Mouse (Mus musculus) inflammation-experienced regulatory T-cells, adult 6 months (primary cell): ENCODE data around the gene Yipf2. TPM values are rescaled to one million over a fixed set of nuclear protein-coding genes. Genes with fewer than 3 reads are reported as not detected.
"Not testable (repeated sequence)": the region's sequence is repeated elsewhere in the genome, so short reads cannot be mapped to it uniquely, and the experiment has no call there.

Experiments used
- ATAC-seq: one replicate; pipeline ENCODE4 v1.8.0; 2017
- polyA plus RNA-seq, 3 experiments: library from polyadenylated mRNA; unstranded; fragments of 100-300 nt; shearing (Covaris generic); gene quantifications; one replicate each; pipeline ENCODE4 v1.2.1; 2017

Yipf2 gene
- polyA plus RNA-seq, 3 experiments from 2014 or later: 12.4 to 26.5 (median 18.1) TPM

DNA sequence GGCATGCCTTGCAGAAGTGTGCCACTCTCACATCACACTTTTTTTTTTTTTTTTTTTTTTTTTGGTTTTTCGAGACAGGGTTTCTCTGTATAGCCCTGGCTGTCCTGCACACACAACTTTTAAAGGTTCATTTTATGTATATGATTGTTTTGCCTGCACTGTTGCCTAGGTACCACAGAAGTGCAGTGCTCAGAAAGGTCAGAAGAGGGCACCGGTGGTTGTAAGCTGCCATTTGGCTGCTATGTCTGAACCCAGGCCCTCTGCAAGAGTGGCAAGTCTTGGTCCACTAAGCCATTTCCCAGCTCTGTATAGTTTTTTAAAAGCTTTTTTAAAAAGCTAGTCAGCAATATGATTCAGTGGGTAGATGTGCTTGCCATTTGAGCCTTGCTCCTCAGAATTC is 5.6 kb upstream of the Yipf2 start:
- peak; percentile 52 for ATAC-seq

DNA sequence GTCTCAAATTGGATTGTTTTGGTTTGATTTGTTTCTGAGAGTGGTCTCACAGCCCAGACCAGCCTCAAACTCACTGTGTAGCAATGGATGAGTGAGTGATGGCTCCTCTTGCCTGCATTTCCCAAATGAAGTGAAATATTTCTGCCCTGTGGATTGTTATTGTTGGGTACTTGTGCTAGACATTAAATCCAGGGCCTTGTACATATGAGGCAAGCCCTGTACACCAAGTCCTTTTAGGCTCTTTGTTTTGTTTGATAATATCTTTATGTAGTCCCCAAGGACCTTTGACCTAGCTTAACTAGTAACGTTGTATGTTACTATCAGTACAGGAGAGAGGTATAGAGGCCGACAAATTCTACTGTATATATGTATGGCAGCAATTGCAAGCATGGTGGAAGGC is 2.2 kb upstream of the Yipf2 start:
- ATAC-seq: no peak

DNA sequence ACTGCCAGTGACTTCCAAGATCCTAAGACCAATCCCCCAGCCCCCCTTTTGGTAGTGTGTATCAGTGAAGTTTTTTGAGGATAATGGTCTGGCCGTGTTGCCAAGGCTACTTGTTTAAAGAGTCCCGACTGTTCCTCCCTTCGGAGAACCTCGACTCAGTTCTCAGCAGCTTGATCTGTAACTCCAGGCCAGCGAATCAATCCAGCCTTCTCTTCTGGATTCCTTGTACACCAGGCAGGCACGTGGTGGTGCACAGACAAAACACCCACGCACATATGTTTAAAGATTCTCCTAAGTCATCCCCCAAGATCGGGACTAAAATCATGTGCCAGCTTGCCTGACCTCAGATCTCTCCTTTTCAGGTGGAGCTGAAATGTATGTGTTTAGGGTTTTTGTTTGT is 1.7 kb upstream of the Yipf2 start:
- not testable (repeated sequence) for ATAC-seq

DNA sequence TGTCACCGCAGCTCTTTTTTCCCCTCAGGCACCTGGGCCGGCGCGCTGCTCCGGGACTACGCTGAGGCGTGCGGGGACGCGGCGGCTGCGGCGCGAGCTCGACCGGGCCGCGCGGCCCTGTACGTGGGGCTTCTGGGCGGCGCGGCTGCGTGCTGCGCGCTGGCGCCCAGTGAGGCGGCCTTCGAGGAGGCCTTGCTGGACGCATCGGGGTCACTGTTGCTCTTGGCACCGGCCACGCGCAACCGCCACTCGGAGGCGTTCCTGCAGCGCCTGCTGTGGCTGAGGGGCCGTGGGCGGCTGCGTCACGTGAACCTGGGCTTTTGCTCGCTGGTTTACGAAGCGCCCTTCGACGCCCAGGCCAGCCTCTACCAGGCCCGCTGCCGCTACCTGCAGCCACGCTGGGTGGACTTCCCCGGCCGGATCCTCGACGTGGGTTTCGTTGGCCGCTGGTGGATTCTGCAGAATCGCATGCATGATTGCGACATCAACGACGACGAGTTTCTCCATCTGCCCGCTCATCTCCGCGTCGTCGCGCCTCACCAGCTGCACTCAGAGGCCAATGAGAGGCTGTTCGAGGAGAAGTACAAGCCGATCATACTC is 594 bp upstream of the Yipf2 start:
- ATAC-seq: peak; percentile 37

DNA sequence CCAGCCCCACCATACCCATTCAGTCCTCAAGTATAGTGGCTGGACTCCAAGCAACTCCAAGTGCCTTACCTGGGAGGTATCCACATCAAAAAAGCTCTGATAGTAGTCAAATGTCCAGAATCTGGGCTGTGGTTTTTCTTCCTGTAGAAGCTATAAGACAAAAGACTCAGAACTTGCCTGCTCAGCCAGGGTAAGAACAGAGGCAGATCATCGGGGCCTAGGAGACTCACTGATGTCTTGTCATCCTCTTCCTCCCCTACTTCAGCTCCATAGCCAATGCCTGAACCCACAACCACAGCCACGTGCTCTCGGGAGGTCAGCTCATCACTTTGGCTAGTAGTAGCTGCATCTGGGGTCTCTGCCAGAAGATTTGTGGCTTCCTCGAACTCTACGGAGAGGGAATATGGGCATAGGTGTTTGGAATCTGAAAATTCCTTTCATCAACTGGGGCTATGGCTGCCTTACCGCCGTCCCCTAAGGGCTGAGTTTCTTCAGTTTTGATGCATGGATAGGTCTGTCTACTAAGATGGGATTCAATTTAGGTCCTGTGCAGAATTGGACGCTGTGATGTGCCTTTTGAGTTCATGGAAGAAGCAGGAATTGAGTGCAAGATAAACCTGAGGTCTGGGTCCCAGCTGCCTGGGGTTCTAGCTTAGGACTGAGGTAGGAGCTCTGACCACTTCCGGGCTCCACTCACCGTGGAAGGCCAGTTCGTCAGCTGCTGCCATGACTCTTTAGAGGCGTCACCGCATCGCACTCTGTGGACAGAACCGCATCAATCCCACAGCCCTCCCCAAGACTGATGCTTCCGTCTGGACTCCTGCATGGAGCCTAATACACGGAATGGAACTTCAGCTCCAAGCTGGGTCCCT is 561 bp downstream of the Yipf2 start:
- peak; percentile 22 for ATAC-seq

DNA sequence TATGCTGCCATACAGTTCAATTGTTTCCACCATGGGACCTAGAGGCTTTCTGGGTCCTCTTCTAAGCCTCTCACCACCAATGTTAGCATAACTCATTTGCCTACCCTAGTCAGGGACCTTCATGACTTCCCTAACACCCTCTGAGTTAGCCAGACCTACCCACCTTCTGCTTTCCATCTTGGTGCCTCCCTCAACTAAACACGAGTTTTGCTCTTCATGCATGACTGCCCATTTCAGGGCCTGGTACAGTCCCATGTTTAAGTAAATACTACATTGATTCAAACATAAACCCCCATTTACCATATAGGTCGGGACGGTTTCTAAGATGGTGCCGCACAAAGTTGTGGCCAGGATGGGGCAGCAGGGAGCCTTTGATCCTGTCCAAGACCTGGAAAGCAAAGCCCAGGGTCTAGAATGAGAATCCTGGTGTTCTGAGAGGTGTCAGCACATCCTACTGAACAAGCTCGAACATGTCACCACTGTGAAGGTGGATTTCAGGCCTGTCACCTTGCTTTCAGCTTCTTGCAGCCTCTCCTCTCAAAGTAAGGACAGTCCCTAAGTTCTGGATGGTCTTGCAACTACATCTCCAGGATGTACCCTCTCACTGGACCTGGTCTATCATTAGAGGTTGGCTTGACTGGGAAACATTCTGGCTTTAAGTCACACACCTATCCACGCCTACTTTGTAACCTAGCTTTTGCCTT is 1.3 kb downstream of the Yipf2 start:
- no peak for ATAC-seq

DNA sequence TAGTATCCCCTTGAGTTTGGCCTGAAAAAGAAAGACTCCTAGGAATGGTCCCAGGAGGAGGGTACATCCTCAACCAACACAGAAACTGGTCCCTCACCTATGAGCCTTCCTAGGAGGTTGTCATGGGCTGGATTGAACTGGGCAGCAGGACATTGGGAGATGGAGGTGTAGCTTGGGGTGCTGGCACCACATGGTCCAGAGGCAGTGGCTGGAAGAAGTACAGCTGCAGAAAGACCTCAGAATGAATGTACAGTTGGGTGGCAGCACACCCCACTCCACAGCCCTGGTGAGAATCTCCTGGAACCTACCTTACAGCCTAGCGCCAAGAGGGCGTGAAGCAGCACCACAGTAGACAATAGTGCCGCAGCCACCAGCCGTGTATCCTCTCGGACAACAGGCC is 3.1 kb downstream of the Yipf2 start:
- ATAC-seq: no peak

DNA sequence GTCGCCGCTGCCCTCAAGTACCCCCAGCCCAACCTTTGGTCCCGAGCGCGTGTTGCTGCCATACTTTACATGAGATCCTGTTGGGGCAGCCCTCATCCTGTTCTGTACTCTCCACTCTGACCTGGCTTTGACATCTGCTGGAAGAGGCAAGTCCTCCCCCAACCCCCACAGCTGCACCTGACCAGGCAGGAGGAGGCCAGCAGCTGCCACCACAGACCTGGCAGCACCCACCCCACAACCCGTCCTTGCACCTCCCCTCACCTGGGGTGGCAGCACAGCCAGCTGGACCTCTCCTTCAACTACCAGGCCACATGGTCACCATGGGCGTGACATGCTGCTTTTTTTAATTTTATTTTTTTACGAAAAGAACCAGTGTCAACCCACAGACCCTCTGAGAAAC is 4.3 kb downstream of the Yipf2 start:
- no peak for ATAC-seq

DNA sequence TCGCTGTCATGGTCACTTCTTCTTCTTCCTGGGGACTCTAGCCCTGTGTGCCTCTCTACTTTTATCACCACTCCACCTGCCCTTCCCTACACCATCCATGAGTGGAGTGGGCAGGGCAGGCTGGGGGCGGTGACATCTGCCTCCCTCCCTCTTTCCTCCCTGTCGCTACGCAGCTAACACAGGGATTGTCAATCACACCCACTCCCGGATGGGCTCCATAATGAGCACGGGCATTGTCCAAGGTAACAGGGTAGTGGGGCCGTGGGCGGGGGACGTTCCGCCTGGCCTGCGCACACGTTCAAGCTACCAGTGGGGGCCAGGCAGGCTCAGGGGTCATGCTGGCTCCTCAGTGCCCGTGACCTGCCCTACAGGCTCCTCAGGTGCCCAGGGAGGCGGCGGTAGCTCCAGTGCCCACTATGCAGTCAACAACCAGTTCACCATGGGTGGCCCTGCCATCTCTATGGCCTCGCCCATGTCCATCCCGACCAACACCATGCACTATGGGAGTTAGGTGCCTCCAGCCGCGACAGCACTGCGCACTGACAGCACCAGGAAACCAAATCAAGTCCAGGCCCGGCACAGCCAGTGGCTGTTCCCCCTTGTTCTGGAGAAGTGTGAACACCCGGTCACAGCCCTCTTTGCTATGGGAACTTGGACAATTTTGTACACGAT is 4.8 kb downstream of the Yipf2 start:
- ATAC-seq: no peak

DNA sequence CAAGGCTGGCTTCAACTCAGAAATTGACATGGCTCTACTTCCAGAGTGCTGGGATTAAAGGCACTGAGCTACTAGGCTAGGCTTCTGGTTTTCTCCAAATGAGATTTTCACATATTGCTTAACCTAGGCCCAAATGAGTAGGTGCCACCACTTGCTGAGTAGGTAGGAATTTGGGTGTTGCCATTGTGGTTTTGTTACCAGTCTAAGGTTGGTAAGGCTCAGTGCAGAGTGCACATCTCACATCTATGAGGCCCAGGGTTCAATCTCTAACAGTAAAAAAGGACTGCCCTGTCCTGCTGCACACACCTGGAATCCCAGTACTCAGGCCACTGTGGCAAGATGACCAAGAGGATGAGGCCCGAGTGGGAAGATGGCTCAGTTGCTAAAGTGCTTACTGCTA is 7.2 kb downstream of the Yipf2 start:
- ATAC-seq: no peak

DNA sequence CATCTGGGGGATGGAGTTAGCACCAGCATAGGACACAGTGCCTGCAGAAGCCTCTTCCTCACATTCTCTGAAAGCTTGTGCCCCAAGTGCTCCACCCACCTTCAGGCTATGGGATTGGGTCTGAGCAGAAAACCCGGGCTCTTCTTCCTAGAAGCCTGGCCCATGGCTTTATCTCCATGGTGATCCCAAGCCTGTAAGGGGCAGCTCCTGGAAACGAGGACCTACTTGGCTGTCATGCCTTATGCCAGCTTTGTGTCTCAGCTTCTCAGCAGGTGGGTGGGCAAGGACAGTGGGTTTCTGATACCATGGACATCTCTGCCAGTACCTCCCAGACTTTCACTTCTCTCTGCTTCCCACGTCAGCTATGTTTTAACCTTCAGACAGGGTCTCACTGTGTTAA is 14.4 kb downstream of the Yipf2 start:
- no peak for ATAC-seq

DNA sequence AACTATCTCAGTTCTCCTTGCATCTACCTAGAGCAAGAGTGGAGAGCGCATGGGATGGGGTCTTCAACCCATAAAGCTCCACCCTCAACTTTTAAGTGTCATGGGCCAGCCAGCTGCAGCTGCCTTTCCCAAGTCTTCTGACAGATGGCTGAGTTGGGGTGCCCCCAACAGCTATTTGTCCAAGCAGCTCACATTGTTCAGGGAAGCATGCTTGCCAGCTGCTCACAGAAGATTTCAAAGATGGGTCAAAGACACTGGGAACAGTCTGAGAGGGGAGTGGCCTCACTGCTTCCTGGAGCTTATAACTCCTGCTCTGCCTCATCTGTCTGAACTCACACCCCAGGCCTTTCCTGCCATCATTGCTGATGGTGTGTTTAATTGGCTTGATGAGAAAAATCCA is 16.3 kb downstream of the Yipf2 start:
- ATAC-seq: no peak

DNA sequence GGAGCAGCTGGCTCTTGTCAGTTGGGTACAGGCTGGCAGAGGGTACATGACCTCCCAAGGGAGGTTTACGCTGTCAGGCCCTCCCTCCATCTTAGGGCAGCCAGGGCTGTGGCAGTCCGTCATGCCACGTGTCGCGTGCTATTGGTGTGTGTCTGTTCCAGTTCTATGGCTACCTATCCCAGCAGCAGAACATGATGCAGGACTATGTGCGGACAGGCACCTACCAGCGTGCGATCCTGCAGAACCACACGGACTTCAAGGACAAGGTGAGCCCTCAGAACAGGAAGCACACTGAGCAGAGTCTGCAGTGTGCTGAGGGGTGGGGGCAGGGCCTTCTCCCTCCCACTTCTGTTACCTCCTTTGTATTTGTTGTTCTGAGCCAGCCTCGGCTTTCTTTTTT is 17.4 kb downstream of the Yipf2 start:
- ATAC-seq: no peak

DNA sequence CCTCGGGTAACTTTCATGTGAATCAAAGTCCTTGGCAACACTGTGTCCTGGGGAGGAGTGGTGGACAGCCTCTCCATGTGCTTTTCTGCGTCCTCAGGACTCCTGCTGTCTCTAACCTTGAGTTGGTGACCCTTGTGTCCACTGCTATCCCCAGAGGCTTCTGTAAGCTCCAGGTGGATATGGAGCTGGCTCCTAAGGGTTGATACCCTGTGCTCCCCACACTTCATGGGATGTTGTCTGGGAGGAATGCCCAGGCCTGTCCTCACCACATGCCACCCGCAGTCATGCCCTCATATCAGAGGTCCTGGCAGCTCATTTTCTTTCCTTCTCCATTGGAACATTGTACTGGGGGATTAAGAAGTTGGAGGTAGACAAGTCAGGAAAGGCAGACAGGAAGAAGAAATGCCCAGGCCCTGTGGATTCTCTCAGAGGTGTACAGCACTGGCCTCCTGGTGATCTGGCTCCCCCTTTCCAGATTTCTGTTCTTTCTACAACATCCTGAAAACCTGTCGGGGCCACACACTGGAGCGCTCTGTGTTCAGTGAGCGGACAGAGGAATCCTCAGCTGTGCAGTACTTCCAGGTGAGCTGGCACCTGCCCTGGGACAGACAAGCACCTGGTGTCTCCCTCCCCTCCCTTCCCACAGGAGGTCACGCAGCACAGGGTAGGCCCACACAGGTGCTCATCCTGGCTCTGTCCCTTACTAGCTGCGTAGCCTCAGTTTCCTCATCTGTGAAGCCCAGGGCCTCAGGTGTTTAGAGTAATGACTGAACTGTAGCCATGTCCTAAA is 18.4 kb downstream of the Yipf2 start:
- ATAC-seq: no peak

DNA sequence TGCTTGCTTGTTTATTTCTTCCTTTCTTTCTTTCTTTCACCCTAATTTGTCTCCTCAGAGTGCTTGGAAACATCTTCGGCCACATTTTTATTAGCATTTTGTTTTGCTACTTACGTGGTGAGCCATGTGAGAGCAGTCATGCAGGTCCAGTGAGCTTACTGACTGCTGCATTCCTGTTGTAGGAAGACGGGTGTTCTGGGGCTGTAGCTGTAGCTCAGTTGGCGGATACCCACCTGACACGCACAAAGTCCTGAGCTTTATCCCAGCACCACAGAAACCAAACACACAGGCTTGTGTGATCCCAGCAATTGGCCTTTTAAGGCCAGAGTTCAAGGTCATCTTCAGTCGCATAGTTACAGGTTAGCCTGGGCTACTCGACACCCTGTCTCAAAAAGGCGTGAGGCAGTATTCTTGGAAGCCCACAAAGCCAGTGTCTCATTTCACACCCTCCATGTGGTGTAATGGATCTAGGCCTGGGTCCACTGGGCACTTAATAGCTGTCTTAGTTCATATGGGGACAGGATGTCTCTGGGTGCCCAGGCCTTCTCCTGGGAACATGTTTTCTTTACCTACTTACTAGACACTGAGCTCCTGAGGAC is 23.9 kb downstream of the Yipf2 start:
- ATAC-seq: no peak

DNA sequence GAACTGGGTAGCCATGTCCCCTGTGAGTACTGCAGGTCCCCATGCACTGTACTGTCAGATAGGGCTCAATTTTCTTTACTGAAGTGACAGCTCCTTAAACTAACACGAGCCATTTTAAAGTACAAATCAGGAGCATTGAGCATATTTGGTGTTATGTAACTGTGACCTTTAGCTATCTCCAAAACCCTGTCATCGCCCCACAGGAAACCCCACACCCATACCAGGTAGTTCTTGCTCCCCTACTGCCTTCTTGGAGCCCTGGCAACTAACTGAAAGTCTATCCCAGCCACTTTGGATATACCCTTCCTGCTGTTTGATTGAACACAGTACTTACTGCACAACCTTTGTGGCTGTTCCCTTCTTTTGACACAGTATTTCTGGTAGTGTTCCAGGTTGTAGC is 25.6 kb downstream of the Yipf2 start:
- no peak for ATAC-seq

DNA sequence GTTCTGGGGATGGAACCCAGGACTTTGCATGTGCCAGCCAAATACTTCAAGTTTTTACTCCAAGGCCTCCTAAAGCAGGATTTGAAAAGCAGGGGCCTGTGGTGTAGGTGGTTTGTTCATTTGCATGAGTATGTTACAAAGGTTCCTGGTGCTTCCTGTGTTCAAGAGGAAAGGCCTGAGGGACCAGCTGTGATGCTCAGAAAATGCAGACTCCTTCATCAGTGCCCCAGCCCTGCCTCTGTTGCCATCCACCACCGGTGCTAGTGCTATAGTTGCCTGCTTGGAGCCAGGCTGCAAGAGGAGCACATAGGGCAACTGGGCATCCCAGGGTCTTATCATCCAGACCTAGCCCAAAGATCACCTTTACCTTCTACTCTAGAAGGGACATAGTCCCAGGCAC is 26.1 kb downstream of the Yipf2 start:
- no peak for ATAC-seq

DNA sequence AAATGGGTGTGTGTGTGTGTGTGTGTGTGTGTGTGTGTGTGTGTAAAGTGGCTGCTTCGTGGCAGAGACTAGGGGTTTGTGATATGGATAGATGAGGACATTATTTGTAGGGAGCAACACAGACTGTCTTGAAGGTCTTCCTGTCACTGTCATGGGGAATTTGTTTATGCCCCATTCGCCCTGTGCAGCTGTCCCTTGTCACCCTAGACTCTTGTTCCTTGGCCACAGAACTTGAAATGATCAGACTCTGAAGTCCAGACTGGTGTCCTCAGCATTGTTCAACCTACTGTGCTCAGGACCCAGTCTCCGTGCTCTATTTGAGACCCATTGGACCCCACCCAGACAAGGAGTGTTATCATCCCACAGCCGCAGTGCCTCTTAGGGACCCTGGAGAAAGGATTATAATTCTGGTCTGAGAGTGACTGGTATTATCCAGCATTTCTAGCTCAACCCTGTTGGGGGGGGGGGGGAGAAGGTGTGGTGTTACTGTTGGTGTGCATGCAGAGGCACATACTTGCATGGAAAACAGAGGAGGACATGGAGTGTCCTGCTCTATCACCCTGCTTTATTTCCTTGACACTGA is 27.5 kb downstream of the Yipf2 start:
- ATAC-seq: no peak

DNA sequence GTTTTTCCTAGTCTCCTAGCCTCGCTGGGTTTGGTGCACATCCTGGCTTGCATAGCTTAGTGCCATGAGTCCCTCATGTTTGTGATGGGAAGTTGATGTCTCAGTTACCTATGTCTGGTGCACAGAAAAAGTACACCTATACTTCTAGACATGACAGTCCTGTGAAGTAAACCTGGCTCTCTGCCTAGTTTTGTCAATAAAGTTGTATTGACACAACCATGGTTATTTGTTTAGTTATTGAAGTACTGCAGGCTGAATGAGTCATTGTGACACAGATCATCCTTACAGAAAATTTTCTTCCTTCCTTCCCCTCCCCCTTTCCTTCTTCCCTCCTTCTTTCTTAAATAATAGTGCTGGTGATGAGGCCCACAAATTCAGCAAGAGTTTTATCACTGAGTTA is 28.2 kb downstream of the Yipf2 start:
- ATAC-seq: no peak

DNA sequence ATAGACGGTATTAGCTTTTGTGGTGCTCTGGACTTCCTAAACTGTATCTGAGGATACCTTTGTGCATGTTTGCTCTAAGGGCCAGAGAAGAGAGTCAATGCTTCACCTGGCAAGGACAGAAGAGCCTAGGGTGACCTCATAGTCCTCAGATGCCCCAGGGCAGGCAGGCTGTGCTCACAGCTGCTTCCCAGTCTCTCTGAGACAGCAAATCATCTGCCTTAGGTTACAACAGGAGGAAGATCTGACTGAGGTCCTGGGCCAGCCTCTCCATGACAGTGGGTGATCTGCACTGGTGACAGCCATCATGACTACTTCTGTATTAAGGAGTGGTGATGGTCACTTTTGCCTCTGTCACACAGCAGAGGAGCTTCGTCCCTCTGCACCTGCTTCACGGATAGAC is 33.5 kb downstream of the Yipf2 start:
- no peak for ATAC-seq

DNA sequence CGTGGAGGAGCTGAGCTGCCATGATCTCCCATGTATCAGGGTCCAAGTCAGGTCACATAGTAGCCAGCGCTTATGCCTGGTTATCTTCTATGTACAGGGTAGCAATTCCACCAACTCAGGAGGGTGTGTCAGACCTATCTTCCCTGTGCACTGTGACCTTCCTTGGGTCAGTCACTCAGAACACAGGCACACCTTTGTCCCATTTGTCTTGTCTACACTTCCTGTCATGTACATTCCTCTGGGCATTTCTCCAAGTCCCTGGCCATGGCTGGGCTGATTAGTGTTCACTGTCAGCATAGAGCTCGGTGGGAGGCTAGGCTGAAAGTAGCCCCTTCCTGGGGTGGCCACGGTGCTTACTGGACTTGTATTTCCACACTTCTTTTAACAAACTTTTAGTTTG is 34.3 kb downstream of the Yipf2 start:
- ATAC-seq: no peak

DNA sequence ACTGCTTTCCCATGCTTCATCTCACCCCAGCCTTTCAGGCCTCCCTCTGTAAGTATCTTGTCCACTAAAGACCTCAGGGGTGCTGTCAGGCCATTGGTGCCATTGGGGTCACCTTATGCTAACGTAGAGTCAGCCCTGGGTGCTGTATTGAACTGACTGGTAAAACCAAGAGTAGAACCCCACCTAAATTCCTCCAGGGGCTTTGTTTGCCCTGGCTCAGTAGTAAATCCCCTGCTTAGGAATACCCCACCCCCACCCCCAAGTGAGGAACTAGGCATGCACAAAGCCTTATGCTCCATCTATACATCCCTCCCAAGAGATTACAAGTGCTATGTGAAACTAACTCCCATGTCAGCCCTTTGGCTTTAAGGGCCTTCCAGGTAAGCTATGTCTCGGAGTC is 35.1 kb downstream of the Yipf2 start:
- ATAC-seq: no peak
